Mouse (Mus musculus): ENCODE measurements around the gene Gnl3. TPM values are rescaled to one million over a fixed set of nuclear protein-coding genes. Genes with fewer than 3 reads are reported as not detected.

The Gnl3 gene
- polyA plus RNA-seq, 1 experiment from 2014 or later, result 49.3 TPM

- no peaks in the 10 kb centered on the region for H3K9me3 ChIP-seq (replicated peaks; ENCODE audit: control insufficient read depth, low read length, poor library complexity, severe bottlenecking)
- H3K4me2 ChIP-seq (ENCODE audit: low read length), result no peak overlapping the region
- H3K27me3 ChIP-seq (ENCODE audit: control insufficient read depth, insufficient read depth, low read depth, low read length), result no peaks in the 10 kb centered on the region
- H3K36me3 ChIP-seq (ENCODE audit: control insufficient read depth, insufficient read depth, low read length), result peaks cover 41% of the 10 kb centered on the region
- no peak overlapping the region for H3K9ac ChIP-seq (ENCODE audit: low read depth, low read length)
- no peak overlapping the region for H3K4me3 ChIP-seq (ENCODE audit: low read depth, low read length)
- no peak overlapping the region for H3K27ac ChIP-seq (ENCODE audit: low read length)
- WGBS, result 99% methylated on average over 2 of the region's 2 CpGs
- ATAC-seq, result no peak
- peaks cover 13% of the 10 kb centered on the region for H3K4me1 ChIP-seq (ENCODE audit: control insufficient read depth, insufficient read depth, low read length)
Observed at GRCm38 (mm10) chr14:31013928-31014327, 5.0 kb downstream of the Gnl3 start.

GRCm38 (mm10) chr14:31011588-31011987, 7.4 kb downstream of the Gnl3 start:
- WGBS, result 93% methylated on average over 3 of the region's 3 CpGs
- ATAC-seq, result no peak
- no peak overlapping the region for H3K4me3 ChIP-seq (ENCODE audit: low read depth, low read length)
- no peaks in the 10 kb centered on the region for H3K4me1 ChIP-seq (ENCODE audit: control insufficient read depth, insufficient read depth, low read length)
- H3K36me3 ChIP-seq (ENCODE audit: control insufficient read depth, insufficient read depth, low read length), result peaks cover 46% of the 10 kb centered on the region
- H3K4me2 ChIP-seq (ENCODE audit: low read length), result no peak overlapping the region
- H3K27me3 ChIP-seq (ENCODE audit: control insufficient read depth, insufficient read depth, low read depth, low read length), result no peaks in the 10 kb centered on the region
- no peak overlapping the region for H3K27ac ChIP-seq (ENCODE audit: low read length)
- no peak overlapping the region for H3K9ac ChIP-seq (ENCODE audit: low read depth, low read length)
- no peaks in the 10 kb centered on the region for H3K9me3 ChIP-seq (replicated peaks; ENCODE audit: control insufficient read depth, low read length, poor library complexity, severe bottlenecking)

GRCm38 (mm10) chr14:31006779-31007178, 12.2 kb downstream of the Gnl3 start:
- no peaks in the 10 kb centered on the region for H3K9me3 ChIP-seq (replicated peaks; ENCODE audit: control insufficient read depth, low read length, poor library complexity, severe bottlenecking)
- H3K36me3 ChIP-seq (ENCODE audit: control insufficient read depth, insufficient read depth, low read length), result peaks cover 24% of the 10 kb centered on the region

GRCm38 (mm10) chr14:31004527-31004926, 14.4 kb downstream of the Gnl3 start:
- Histone ChIP-seq H3K4me1 (ENCODE audit: control insufficient read depth, insufficient read depth, low read length) (peaks cover 18% of the 10 kb centered on the region), H3K27me3 (ENCODE audit: control insufficient read depth, insufficient read depth, low read depth, low read length) (no peaks in the 10 kb centered on the region), H3K9me3 (replicated peaks; ENCODE audit: control insufficient read depth, low read length, poor library complexity, severe bottlenecking) (no peaks in the 10 kb centered on the region), H3K27ac (ENCODE audit: low read length) (no peak overlapping the region), H3K9ac (ENCODE audit: low read depth, low read length) (no peak overlapping the region), H3K4me3 (ENCODE audit: low read depth, low read length) (no peak overlapping the region), H3K4me2 (ENCODE audit: low read length) (no peak overlapping the region), H3K36me3 (ENCODE audit: control insufficient read depth, insufficient read depth, low read length) (peaks cover 10% of the 10 kb centered on the region; the same call in 1 of the 2 replicates)
- WGBS, result 95% methylated on average over 2 of the region's 2 CpGs
- ATAC-seq, result no peak

More at GRCm38 (mm10) chr14:31006779-31007178, 12.2 kb downstream of the Gnl3 start:
- Histone ChIP-seq H3K27ac (ENCODE audit: low read length) (no peak overlapping the region), H3K4me3 (ENCODE audit: low read depth, low read length) (no peak overlapping the region), H3K4me1 (ENCODE audit: control insufficient read depth, insufficient read depth, low read length) (peaks cover 10% of the 10 kb centered on the region), H3K4me2 (ENCODE audit: low read length) (no peak overlapping the region), H3K9ac (ENCODE audit: low read depth, low read length) (no peak overlapping the region), H3K27me3 (ENCODE audit: control insufficient read depth, insufficient read depth, low read depth, low read length) (no peaks in the 10 kb centered on the region)
- no peak for ATAC-seq
- 88% methylated on average over 5 of the region's 5 CpGs for WGBS

GRCm38 (mm10) chr14:31001307-31002205, 17.4 kb downstream of the Gnl3 start, which contains the start of the genes Glt8d1 and Spcs1:
Gene Glt8d1 (plus strand): TSS chr14:31001400.
Gene Spcs1 (minus strand): TSS chr14:31001672.
- H3K9ac ChIP-seq (ENCODE audit: low read depth, low read length), result peak within 1 kb of the TSS; percentile 96
- under 1% methylated on average over 83 of the region's 84 CpGs for WGBS
- no peaks in the 10 kb centered on the region for H3K9me3 ChIP-seq (replicated peaks; ENCODE audit: control insufficient read depth, low read length, poor library complexity, severe bottlenecking)
- H3K27me3 ChIP-seq (ENCODE audit: control insufficient read depth, insufficient read depth, low read depth, low read length), result no peaks in the 10 kb centered on the region
- peaks cover 18% of the 10 kb centered on the region for H3K4me1 ChIP-seq (ENCODE audit: control insufficient read depth, insufficient read depth, low read length)
- peak; percentile 96 for ATAC-seq
- peak within 1 kb of the TSS; percentile 93 for H3K4me3 ChIP-seq (ENCODE audit: low read depth, low read length)
- peak within 1 kb of the TSS; percentile 84 for H3K4me2 ChIP-seq (ENCODE audit: low read length)
- H3K27ac ChIP-seq (ENCODE audit: low read length), result peak within 1 kb of the TSS; percentile 96
- no peaks in the 10 kb centered on the region; the same call in 1 of the 2 replicates for H3K36me3 ChIP-seq (ENCODE audit: control insufficient read depth, insufficient read depth, low read length)

- Histone ChIP-seq H3K27ac (ENCODE audit: low read length) (peak overlapping the region; percentile 96), H3K9ac (ENCODE audit: low read depth, low read length) (peak overlapping the region; percentile 96), H3K4me3 (ENCODE audit: low read depth, low read length) (peak overlapping the region; percentile 93), H3K4me2 (ENCODE audit: low read length) (peak overlapping the region; percentile 84), H3K9me3 (replicated peaks; ENCODE audit: control insufficient read depth, low read length, poor library complexity, severe bottlenecking) (no peaks in the 10 kb centered on the region), H3K36me3 (ENCODE audit: control insufficient read depth, insufficient read depth, low read length) (no peaks in the 10 kb centered on the region; the same call in 1 of the 2 replicates), H3K27me3 (ENCODE audit: control insufficient read depth, insufficient read depth, low read depth, low read length) (no peaks in the 10 kb centered on the region), H3K4me1 (ENCODE audit: control insufficient read depth, insufficient read depth, low read length) (peaks cover 18% of the 10 kb centered on the region)
- under 1% methylated on average over 21 of the region's 21 CpGs for WGBS
- ATAC-seq, result peak; percentile 2; the same call in 1 of the 2 replicates
Observed at GRCm38 (mm10) chr14:31000816-31001306, 18.1 kb downstream of the Gnl3 start.

DNA sequence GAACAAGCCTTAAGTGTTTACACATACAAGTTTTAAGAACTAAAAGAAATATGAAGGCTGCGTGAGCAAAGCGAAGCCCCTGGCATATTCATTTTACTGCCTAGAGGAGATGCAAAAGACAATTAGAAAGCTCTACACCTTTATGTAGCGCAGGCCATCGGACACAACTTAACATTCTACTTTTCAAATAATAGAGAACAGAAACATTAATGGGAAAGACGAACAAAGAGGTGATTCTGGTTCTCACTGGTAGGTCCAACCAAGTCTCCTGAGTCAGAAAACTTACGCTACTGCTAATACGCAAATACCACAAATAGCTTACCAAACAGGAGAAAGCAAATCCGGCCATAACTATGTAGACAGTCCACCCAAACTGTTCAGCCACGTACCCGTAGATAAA, 18.6 kb downstream of the Gnl3 start:
- Histone ChIP-seq H3K4me3 (ENCODE audit: low read depth, low read length) (peak overlapping the region; percentile 93), H3K36me3 (ENCODE audit: control insufficient read depth, insufficient read depth, low read length) (no peaks in the 10 kb centered on the region; the same call in 1 of the 2 replicates), H3K9ac (ENCODE audit: low read depth, low read length) (peak overlapping the region; percentile 96), H3K27ac (ENCODE audit: low read length) (no peak overlapping the region), H3K27me3 (ENCODE audit: control insufficient read depth, insufficient read depth, low read depth, low read length) (no peaks in the 10 kb centered on the region), H3K4me1 (ENCODE audit: control insufficient read depth, insufficient read depth, low read length) (peaks cover 18% of the 10 kb centered on the region), H3K9me3 (replicated peaks; ENCODE audit: control insufficient read depth, low read length, poor library complexity, severe bottlenecking) (no peaks in the 10 kb centered on the region), H3K4me2 (ENCODE audit: low read length) (peak overlapping the region; percentile 84)
- ATAC-seq, result no peak
- 67% methylated on average over 10 of the region's 10 CpGs for whole genome bisulfite sequencing

DNA sequence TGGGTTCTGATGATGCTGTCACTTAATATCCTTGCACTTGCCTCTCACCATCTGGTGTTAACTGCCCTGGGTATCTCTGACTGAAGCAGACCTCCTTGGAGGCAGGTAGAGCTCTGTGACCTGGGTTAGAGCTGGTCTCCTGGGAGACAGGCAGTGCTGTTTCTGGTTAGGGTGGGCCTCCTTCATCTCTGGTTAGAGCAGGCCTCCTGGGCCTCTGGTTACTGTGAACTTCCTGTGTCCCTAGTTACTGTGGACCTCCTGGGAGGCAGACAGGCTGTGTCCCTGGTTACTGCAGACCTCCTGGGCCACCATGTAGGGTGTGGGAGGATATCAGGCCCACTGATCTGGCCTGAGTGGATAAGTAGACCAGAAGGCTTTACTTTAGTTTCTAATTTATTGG, 22.5 kb downstream of the Gnl3 start:
- Histone ChIP-seq H3K4me3 (ENCODE audit: low read depth, low read length) (no peak overlapping the region), H3K9ac (ENCODE audit: low read depth, low read length) (no peak overlapping the region), H3K9me3 (replicated peaks; ENCODE audit: control insufficient read depth, low read length, poor library complexity, severe bottlenecking) (no peaks in the 10 kb centered on the region), H3K36me3 (ENCODE audit: control insufficient read depth, insufficient read depth, low read length) (no peaks in the 10 kb centered on the region; the same call in 1 of the 2 replicates), H3K4me2 (ENCODE audit: low read length) (no peak overlapping the region), H3K4me1 (ENCODE audit: control insufficient read depth, insufficient read depth, low read length) (peaks cover 8% of the 10 kb centered on the region), H3K27ac (ENCODE audit: low read length) (no peak overlapping the region), H3K27me3 (ENCODE audit: control insufficient read depth, insufficient read depth, low read depth, low read length) (no peaks in the 10 kb centered on the region)
- ATAC-seq, result no peak

- Histone ChIP-seq H3K9ac (ENCODE audit: low read depth, low read length) (no peak overlapping the region), H3K36me3 (ENCODE audit: control insufficient read depth, insufficient read depth, low read length) (peaks cover 23% of the 10 kb centered on the region), H3K4me1 (ENCODE audit: control insufficient read depth, insufficient read depth, low read length) (no peaks in the 10 kb centered on the region), H3K27me3 (ENCODE audit: control insufficient read depth, insufficient read depth, low read depth, low read length) (no peaks in the 10 kb centered on the region), H3K27ac (ENCODE audit: low read length) (no peak overlapping the region), H3K9me3 (replicated peaks; ENCODE audit: control insufficient read depth, low read length, poor library complexity, severe bottlenecking) (no peaks in the 10 kb centered on the region), H3K4me3 (ENCODE audit: low read depth, low read length) (no peak overlapping the region), H3K4me2 (ENCODE audit: low read length) (no peak overlapping the region)
- ATAC-seq, result no peak
- 85% methylated on average over 3 of the region's 3 CpGs for WGBS
Observed at GRCm38 (mm10) chr14:30976222-30976621, 42.7 kb downstream of the Gnl3 start.
